Mouse (Mus musculus) ES-E14 (cell line): Measurements from ENCODE around the gene Usp37. TPM values are rescaled to one million over a fixed set of nuclear protein-coding genes. Genes with fewer than 3 reads are reported as not detected.

Experiments used
- DNase-seq: peaks from one replicate; pipeline ENCODE4 v3.0.0-alpha.2; 2013; ENCODE audit warnings: low read depth, low spot score
- H3K27ac ChIP-seq: 2 replicates; pipeline ENCODE4 v1.5.1; 2012; ENCODE audit warnings: low read depth, mild to moderate bottlenecking, low read length, moderate library complexity, mixed read lengths; ENCODE audit not compliant: poor library complexity, insufficient read depth, severe bottlenecking
- H3K36me3 ChIP-seq: 2 replicates; pipeline ENCODE4 v1.6.1; 2012; ENCODE audit warnings: mild to moderate bottlenecking, low read length, moderate library complexity, mixed read lengths; ENCODE audit not compliant: control insufficient read depth, poor library complexity, insufficient read depth, severe bottlenecking
- H3K4me1 ChIP-seq, 2 experiments: fragments of 150-350 bp in 1 of 2; sonication (generic) in 1 of 2; 2 replicates each; pipeline ENCODE4 v1.6.1; 2012; ENCODE audit warnings: low read length in 2 of 2, mild to moderate bottlenecking in 1 of 2, mixed read lengths in 1 of 2; ENCODE audit not compliant: control insufficient read depth in 2 of 2, insufficient read depth in 2 of 2, poor library complexity in 1 of 2
- H3K4me3 ChIP-seq, 2 experiments: fragments of 150-350 bp in 1 of 2; sonication (generic) in 1 of 2; 2 replicates each; pipeline ENCODE4 v1.5.1; 2012; ENCODE audit warnings: low read length in 2 of 2, low read depth in 1 of 2, mild to moderate bottlenecking in 1 of 2, mixed read lengths in 1 of 2; ENCODE audit not compliant: insufficient read depth in 1 of 2, poor library complexity in 1 of 2, severe bottlenecking in 1 of 2
- H3K9ac ChIP-seq: 2 replicates; pipeline ENCODE4 v1.6.1; 2012; ENCODE audit warnings: low read depth, mild to moderate bottlenecking, low read length, mixed read lengths; ENCODE audit not compliant: poor library complexity, insufficient read depth, severe bottlenecking
- H3K9me3 ChIP-seq: fragments of 150-350 bp; sonication (generic); 2 replicates; pipeline ENCODE4 v1.6.1; 2012; ENCODE audit warnings: low read depth, mild to moderate bottlenecking, low read length; ENCODE audit not compliant: control insufficient read depth, insufficient read depth
- CHD2 ChIP-seq: IDR thresholded peaks from 2 replicates; pipeline ENCODE4 v1.6.1; 2014; ENCODE audit warnings: mild to moderate bottlenecking, low read depth, low read length, inconsistent platforms
- HCFC1 ChIP-seq: IDR thresholded peaks from 2 replicates; pipeline ENCODE4 v1.6.1; 2012; ENCODE audit warnings: low read length, inconsistent platforms, borderline replicate concordance; ENCODE audit not compliant: insufficient read depth
- MAFK ChIP-seq: IDR thresholded peaks from 2 replicates; pipeline ENCODE4 v1.6.1; 2014; ENCODE audit warnings: mild to moderate bottlenecking, low read depth, low read length, inconsistent platforms; ENCODE audit not compliant: insufficient read depth
- ZC3H11A ChIP-seq: IDR thresholded peaks from 2 replicates; pipeline ENCODE4 v1.6.1; 2012; ENCODE audit warnings: low read depth, mild to moderate bottlenecking, inconsistent platforms, low read length, borderline replicate concordance
- ZNF384 ChIP-seq: IDR thresholded peaks from 2 replicates; pipeline ENCODE4 v1.6.1; 2012; ENCODE audit warnings: low read depth, low read length, inconsistent platforms
- in situ Hi-C, 2 experiments: fragments of 600-800 bp; cut with MboI; formaldehyde crosslinking; loops; one replicate each; pipeline ENCODE4 v1.15.1; 2025; ENCODE audit warnings: low sequenced_read_pairs in 2 of 2, inconsistent platforms in 1 of 2; ENCODE audit not compliant: unreplicated experiment in 2 of 2
- total RNA-seq: library from RNA; depleted of rRNA; stranded (reverse); fragments of 300-350 nt; gene quantifications from 2 replicates; pipeline ENCODE4 v1.2.3, GENCODE M21; 2012

Gene Usp37
- total RNA-seq, 1 experiment = 44.8 TPM

DNA sequence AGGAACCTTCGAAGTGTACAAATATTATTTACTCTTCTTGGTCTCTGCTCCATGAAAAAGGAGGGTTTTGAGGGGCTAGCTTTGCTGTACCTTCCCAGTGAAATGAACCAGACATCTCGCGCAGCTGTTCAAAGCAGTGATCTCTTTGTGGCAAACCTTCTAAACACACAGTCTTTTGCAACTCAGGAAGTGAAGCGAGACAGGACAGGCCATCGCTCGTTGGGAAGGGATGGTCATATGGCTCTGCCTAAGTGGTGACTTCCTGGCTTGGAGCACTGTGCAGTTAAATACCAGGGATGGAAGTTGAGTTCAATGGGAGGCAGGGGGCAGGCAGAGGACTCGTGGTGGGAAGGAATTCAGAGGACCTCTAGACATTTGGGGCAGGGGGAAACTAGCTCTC is 118.2 kb downstream of the Usp37 start:
- Histone ChIP-seq H3K9me3 (no peaks in the 10 kb centered on the region), H3K9ac (no peak overlapping the region), H3K27ac (no peak overlapping the region), H3K4me1 (peaks cover 0 to 2% of the 10 kb centered on the region in 2 experiments; a peak in 1 of 4 replicates), H3K36me3 (no peaks in the 10 kb centered on the region), H3K4me3 (no peak overlapping the region)
- no peak for DNase-seq
- TF ChIP-seq ZC3H11A (no peak), CHD2 (no peak), ZNF384 (no peak), HCFC1 (no peak), MAFK (no peak)
- in situ Hi-C loops = no loop called here

DNA sequence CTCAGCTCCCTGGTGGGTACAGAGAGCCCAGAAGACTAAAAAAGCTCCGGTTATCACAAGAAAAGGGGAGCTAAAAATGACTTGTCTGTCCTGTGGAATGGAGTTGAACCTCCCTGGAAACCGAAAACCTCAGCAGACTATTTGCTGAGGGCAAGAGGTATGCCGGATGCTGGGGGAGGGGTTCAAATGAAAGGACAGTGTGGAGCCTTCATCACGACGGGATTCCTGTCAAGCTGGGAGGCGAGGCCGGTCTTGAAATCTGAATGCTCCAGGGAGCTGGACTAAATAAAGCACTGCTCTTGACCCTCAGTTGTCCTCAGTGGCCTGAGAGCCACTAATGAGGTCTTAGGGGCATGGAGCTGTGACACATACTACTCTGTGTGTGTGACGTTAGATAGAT is 120.9 kb downstream of the Usp37 start:
- in situ Hi-C loops = no loop called here
- TF ChIP-seq ZNF384 (no peak), HCFC1 (no peak), MAFK (no peak), CHD2 (no peak), ZC3H11A (no peak)
- no peak for DNase-seq
- peaks cover 5 to 7% of the 10 kb centered on the region in 2 experiments; a peak in 1 of 4 replicates for H3K4me1 ChIP-seq
- H3K9ac ChIP-seq = no peak overlapping the region
- H3K9me3 ChIP-seq = no peaks in the 10 kb centered on the region
- H3K36me3 ChIP-seq = no peaks in the 10 kb centered on the region
- no peak overlapping the region for H3K27ac ChIP-seq
- no peak overlapping the region for H3K4me3 ChIP-seq

DNA sequence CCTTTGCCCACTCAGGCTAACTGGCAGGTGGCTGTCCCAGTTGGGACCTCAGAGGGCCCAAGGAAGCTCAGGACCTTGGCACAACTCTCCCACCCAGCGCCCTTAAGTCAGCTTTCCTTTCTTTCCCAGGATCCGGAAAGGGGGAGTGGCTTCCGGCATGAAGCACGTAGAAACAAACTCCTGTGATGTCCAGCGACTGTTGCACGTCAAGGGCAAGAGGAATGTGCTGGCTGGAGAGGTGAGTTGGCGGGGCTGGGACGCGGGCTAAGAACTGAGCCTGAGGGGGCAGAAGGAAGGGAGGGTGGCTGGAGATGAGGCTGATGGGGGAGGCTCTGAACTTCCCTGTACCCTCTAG is 124.7 kb downstream of the Usp37 start:
- H3K9me3 ChIP-seq = no peaks in the 10 kb centered on the region
- peak overlapping the region in 1 of 2 experiments; percentile 34; a peak in 3 of 4 replicates for H3K4me3 ChIP-seq
- in situ Hi-C loops = no loop called here

DNA sequence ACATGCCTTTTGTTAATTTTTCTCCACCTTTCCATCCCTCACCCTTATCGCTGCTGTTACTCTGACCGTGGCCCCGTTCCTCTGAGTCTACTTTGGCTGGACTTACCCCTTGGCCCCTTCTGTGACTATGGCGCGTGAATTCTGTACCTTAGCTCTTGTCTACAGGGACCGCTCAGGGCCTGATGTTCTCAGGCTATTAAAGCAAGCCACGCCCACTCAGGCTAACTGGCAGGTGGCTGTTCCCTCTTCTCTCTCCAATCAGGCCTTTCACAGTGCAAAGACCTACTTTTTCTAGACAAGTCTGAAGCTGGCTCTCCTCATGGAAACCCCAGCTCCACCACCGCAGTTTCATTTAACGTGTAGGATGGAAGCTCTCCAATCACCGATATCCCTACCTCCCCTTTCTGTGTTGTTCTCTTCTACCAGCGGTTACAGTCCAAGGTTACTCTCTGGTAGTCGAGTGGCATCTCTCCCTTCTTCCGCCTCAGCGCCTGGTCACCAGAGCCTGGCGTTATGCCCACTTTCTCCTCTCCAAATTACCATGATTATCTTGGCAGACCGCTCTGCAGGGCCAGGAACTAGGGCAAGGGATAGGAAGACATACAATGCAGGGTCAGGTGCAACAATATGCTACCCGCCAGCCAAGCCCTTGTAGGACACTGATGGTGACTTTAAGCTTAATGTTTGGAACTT is 125.2 kb downstream of the Usp37 start:
- Histone ChIP-seq H3K36me3 (no peaks in the 10 kb centered on the region), H3K9me3 (no peaks in the 10 kb centered on the region), H3K4me1 (peaks cover 5 to 15% of the 10 kb centered on the region in 2 experiments; a peak in 1 of 4 replicates), H3K4me3 (peak overlapping the region in 1 of 2 experiments; percentile 34; a peak in 3 of 4 replicates), H3K9ac (no peak overlapping the region), H3K27ac (no peak overlapping the region)
- in situ Hi-C loops = no loop called here
- DNase-seq = no peak
- TF ChIP-seq CHD2 (no peak), ZC3H11A (no peak), MAFK (no peak)

More for the DNA sequence above, 124.7 kb downstream of the Usp37 start:
- no peak for TF ChIP-seq MAFK
- TF ChIP-seq ZC3H11A = no peak
- TF ChIP-seq ZNF384 = no peak
- TF ChIP-seq HCFC1 = no peak
- no peak for TF ChIP-seq CHD2
- no peak overlapping the region; the same call in 1 of the 2 replicates for H3K27ac ChIP-seq
- no peak overlapping the region for H3K9ac ChIP-seq
- no peaks in the 10 kb centered on the region for H3K36me3 ChIP-seq
- peaks cover 5 to 15% of the 10 kb centered on the region in 2 experiments; a peak in 1 of 4 replicates for H3K4me1 ChIP-seq
- no peak for DNase-seq

DNA sequence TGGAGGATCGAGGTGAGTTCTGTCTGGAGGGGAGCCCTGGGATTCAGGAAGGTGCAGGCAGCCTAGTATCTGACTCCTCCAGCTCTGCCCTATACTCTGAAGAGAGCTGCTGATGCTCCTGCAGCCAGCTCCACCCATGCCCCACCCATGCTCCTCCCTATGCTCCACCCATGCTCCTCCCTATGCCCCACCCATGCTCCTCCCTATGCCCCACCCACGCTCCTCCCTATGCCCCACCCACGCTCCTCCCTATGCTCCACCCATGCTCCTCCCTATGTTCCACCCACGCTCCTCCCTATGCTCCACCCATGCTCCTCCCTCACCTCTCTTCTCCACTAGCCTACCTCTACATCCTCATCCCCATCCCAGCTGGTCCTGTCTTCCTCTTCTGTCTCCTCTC is 128.9 kb downstream of the Usp37 start:
- no peak overlapping the region for H3K4me3 ChIP-seq
- no peak overlapping the region for H3K9ac ChIP-seq
- H3K9me3 ChIP-seq = no peaks in the 10 kb centered on the region
- H3K27ac ChIP-seq = no peak overlapping the region
- in situ Hi-C loops = no loop called here
- peak; percentile 41 for DNase-seq
- no peaks in the 10 kb centered on the region for H3K36me3 ChIP-seq
- peaks cover 5 to 13% of the 10 kb centered on the region in 2 experiments; a peak in 1 of 4 replicates for H3K4me1 ChIP-seq
- no peak for TF ChIP-seq HCFC1
- TF ChIP-seq ZNF384 = no peak
- no peak for TF ChIP-seq ZC3H11A
- no peak for TF ChIP-seq CHD2
- no peak for TF ChIP-seq MAFK
